In genomic region chr17:79622050-79622449, GRCm38 (mm10) we compare ENCODE assay signal across 20 mouse cellular contexts. TPM values are rescaled to one million over a fixed set of nuclear protein-coding genes. Genes with fewer than 3 reads are reported as not detected.
DNase-seq lines count a peak whose midpoint lies in the region; ATAC-seq and TF ChIP-seq lines count a peak whose summit lies in the region.
"Had no signal": no experiment of that assay in that cellular context is flagged by ENCODE, and none has a peak within 500 bp of the region (broad histone marks: within the 10 kb centered on the region; RNA-seq: fewer than 3 reads in every experiment).

No protein-coding gene starts in this region.

- no peak overlapping the region for H3K9ac ChIP-seq in stomach, postnatal 0 days (ENCODE audit: low read length)

- TF ChIP-seq CTCF in stomach, postnatal 0 days (IDR thresholded peaks at IDR 0.05; ENCODE audit: low read depth), result no peak

- DNase-seq in stomach, postnatal 0 days (ENCODE audit: low spot score), result no peak
- DNase-seq in right cerebral cortex, postnatal 4 days, result no peak
- no peak for DNase-seq in liver
- DNase-seq: adrenal gland, adult 2 months; adrenal gland, adult 8-10 months; adrenal gland, postnatal 10 days; adrenal gland, postnatal 25 days; B cell, adult 2 months; cerebellum, adult 11 months; cerebellum, adult 11-12 months; cerebellum, adult 18-20 months had no signal

- no peak overlapping the region for H3K4me2 ChIP-seq in stomach, postnatal 0 days (replicated peaks; ENCODE audit: low read depth)

- no peaks in the 10 kb centered on the region for H3K9me3 ChIP-seq in stomach, postnatal 0 days (ENCODE audit: control insufficient read depth, low read length)
- H3K9me3 ChIP-seq: G1E had no signal

- H3K4me3 ChIP-seq in stomach, postnatal 0 days (ENCODE audit: low read depth, low read length), result no peak overlapping the region

- H3K36me3 ChIP-seq in stomach, postnatal 0 days (ENCODE audit: control insufficient read depth, insufficient read depth, low read length), result no peaks in the 10 kb centered on the region
- H3K36me3 ChIP-seq: G1E had no signal

- no peak for TF ChIP-seq EP300 in stomach, postnatal 0 days (optimal IDR thresholded peaks at IDR 0.05)

- no peaks in the 10 kb centered on the region for H3K27me3 ChIP-seq in stomach, postnatal 0 days (ENCODE audit: control insufficient read depth, insufficient read depth, low read length)
- H3K27me3 ChIP-seq: CH12.LX, Patski had no signal

- no peaks in the 10 kb centered on the region for H3K4me1 ChIP-seq in stomach, postnatal 0 days (replicated peaks; ENCODE audit: control insufficient read depth, insufficient read depth)

- H3K27ac ChIP-seq in stomach, postnatal 0 days (replicated peaks), result no peak overlapping the region

- peak; percentile 90 for ATAC-seq in granulocyte monocyte progenitor cell, adult 5-6 weeks (replicated peaks; ENCODE audit: poor library complexity, severe bottlenecking)
- ATAC-seq in megakaryocyte, adult 5-6 weeks (ENCODE audit: poor library complexity, severe bottlenecking), result peak; percentile 98
- peak; percentile 78 for ATAC-seq in megakaryocyte progenitor cell, adult 5-6 weeks (replicated peaks; ENCODE audit: poor library complexity)
- no peak for ATAC-seq in stomach, postnatal 0 days (ENCODE audit: low FRiP score, low TSS enrichment)
- ATAC-seq: activated CD4-positive, CD25-positive, alpha-beta regulatory T cell, adult 4 months; CD4-positive, CD25-positive, alpha-beta regulatory T cell, adult 4 months; Patski had no signal

- 94% methylated on average over 6 of the region's 6 CpGs for WGBS in stomach, postnatal 0 days

RNA-seq across cellular contexts. Expression of gene Rmdn2, which starts 10.4 kb away (rescaled TPM):
- total RNA-seq in granulocyte monocyte progenitor cell, adult 5-6 weeks (2014; fragmentation: Nextera tagmentation), result 0.95 and 15.0 TPM in 2 replicates
- total RNA-seq in granulocyte monocyte progenitor cell, adult 5-6 weeks (2017), result 4.2 and 13.3 TPM in 2 replicates
- 3.8 and 5.1 TPM in 2 replicates for total RNA-seq in megakaryocyte, adult 5-6 weeks (2015)
- 3.1 and 4.4 TPM in 2 replicates for total RNA-seq in megakaryocyte, adult 5-6 weeks (2017)
- 3.8 and 8.5 TPM in 2 replicates for total RNA-seq in megakaryocyte progenitor cell, adult 5-6 weeks (2015)
- 2.2 and 10.7 TPM in 2 replicates for total RNA-seq in megakaryocyte progenitor cell, adult 5-6 weeks (2017)
- polyA plus RNA-seq in stomach, postnatal 0 days (2015; fragmentation: Nextera tagmentation; extraction: Ambion mirVana), result 7.2 and 9.0 TPM in 2 replicates
- total RNA-seq: MEL had no signal
